Mouse (Mus musculus) hindbrain, embryonic 16.5 days (tissue): ENCODE data around the gene Eif4g3. TPM values are rescaled to one million over a fixed set of nuclear protein-coding genes. Genes with fewer than 3 reads are reported as not detected.
A peak's percentile ranks its signal among the peaks of the same experiment; 100 is the strongest.

ENCODE experiments used
- ATAC-seq: fragments of 200-750 bp; cut with Nextera tagmentation; 2 replicates; pipeline ENCODE4 v1.8.0; 2017; ENCODE audit warnings: moderate TSS enrichment, moderate library complexity
- H3K27ac ChIP-seq: fragments of 300-500 bp; sonication (generic); 2 replicates; pipeline ENCODE4 v1.5.1; 2014; ENCODE audit warnings: low read depth, mild to moderate bottlenecking, control low read depth, low read length, moderate library complexity
- H3K27me3 ChIP-seq: fragments of 300-500 bp; sonication (generic); replicated peaks from 2 replicates; pipeline ENCODE4 v1.6.1; 2014; ENCODE audit warnings: low read length; ENCODE audit not compliant: control insufficient read depth, insufficient read depth
- H3K36me3 ChIP-seq: fragments of 300-500 bp; sonication (generic); 2 replicates; pipeline ENCODE4 v1.6.1; 2014; ENCODE audit warnings: mild to moderate bottlenecking, low read length, moderate library complexity, mixed read lengths; ENCODE audit not compliant: control insufficient read depth, insufficient read depth
- H3K4me1 ChIP-seq: fragments of 300-500 bp; sonication (generic); 2 replicates; pipeline ENCODE4 v1.6.1; 2014; ENCODE audit warnings: low read depth, low read length; ENCODE audit not compliant: control insufficient read depth, insufficient read depth
- H3K4me2 ChIP-seq: fragments of 300-500 bp; sonication (generic); 2 replicates; pipeline ENCODE4 v1.6.1; 2014; ENCODE audit warnings: mild to moderate bottlenecking, low read length, control low read depth, moderate library complexity
- H3K4me3 ChIP-seq: fragments of 300-500 bp; sonication (generic); 2 replicates; pipeline ENCODE4 v1.5.1; 2014; ENCODE audit warnings: mild to moderate bottlenecking, low read length, control low read depth, moderate library complexity
- H3K9ac ChIP-seq: fragments of 300-500 bp; sonication (generic); 2 replicates; pipeline ENCODE4 v1.6.1; 2014; ENCODE audit warnings: low read depth, mild to moderate bottlenecking, control low read depth, low read length, moderate library complexity
- H3K9me3 ChIP-seq: fragments of 300-500 bp; sonication (generic); 2 replicates; pipeline ENCODE4 v1.6.1; 2014; ENCODE audit warnings: mild to moderate bottlenecking, low read length, moderate library complexity; ENCODE audit not compliant: control insufficient read depth
- WGBS: fragments of 180-500 bp; shearing (Covaris S2); extraction: QIAGEN DNeasy Blood & Tissue Kit; methylation state at CpG from one replicate; pipeline ENCODE4 v1.1.7; 2014; 5-methylcytosine and 5-hydroxymethylcytosine counted together
- polyA plus RNA-seq: library from polyadenylated mRNA; unstranded; fragments of >200 nt; fragmentation: Nextera tagmentation; extraction: Ambion mirVana; gene quantifications from 2 replicates; pipeline ENCODE4 v1.2.1, GENCODE M21; 2015

The Eif4g3 gene
- polyA plus RNA-seq, 1 experiment from 2014 or later: 43.2 TPM

DNA sequence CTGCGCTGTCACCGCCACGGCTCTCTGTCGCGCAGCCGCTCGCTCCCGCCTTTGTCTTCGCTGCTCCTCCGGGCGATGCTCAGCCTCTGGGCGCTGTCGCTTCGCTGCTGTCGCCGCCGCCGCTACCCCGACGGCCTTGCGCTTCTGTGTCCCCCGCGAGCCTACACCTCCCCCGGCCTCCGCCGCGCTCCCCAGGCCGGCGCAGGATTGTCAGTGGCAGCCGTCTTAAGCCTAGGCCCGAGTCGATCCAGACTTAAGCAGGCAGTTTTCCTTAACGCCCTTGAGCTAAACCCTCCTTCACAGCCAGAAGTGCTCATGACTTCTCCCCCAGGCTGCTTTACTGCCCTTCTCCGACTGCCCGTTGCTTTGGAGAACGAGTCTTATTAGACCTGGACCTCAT lies 224.6 kb downstream of the Eif4g3 start:
- peak overlapping the region; percentile 91 for H3K27ac ChIP-seq
- no peaks in the 10 kb centered on the region for H3K9me3 ChIP-seq
- no peaks in the 10 kb centered on the region for H3K27me3 ChIP-seq
- peak overlapping the region; percentile 95 for H3K9ac ChIP-seq
- H3K4me2 ChIP-seq: peak overlapping the region; percentile 76
- no peaks in the 10 kb centered on the region for H3K36me3 ChIP-seq
- H3K4me1 ChIP-seq: peaks cover 22% of the 10 kb centered on the region
- WGBS: under 1% methylated on average over 36 of the region's 36 CpGs
- ATAC-seq: no peak
- H3K4me3 ChIP-seq: peak overlapping the region; percentile 68

DNA sequence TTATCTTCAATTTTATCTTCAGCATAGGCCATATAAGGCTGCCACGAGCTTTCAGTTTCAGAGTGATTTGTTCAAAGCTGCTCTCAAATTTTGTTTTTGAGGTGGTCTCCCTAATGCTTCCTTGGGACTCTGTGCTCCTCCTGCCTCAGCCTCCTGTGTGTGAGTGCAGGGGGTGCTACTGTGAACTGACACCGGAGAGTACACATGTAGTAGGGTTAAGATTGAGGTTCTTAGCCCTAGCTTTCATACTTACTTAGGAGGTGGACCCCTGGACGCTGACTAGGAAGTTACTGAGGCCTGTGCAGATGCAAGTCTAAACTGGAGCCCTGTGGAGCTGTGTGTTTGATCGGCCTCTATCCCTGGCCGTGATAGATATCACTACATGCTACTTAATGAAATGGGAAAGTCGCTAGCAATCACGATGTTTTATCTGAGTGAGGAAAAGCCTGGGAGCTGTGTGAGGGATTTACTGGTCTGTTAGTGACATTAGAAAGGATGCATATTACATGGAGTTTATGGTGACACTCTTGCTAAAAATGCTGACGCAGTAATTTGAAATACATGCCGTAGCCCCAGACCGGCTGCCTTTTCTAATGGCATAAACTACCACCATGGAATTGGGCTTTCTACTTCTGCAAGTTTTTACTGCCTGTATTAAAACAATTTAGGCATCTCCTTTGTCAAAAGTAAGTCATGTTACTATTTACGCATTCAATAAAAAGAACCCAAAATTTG lies 225.3 kb downstream of the Eif4g3 start:
- Histone ChIP-seq H3K9me3 (no peaks in the 10 kb centered on the region), H3K4me1 (peaks cover 22% of the 10 kb centered on the region), H3K9ac (peak overlapping the region; percentile 95), H3K27ac (no peak overlapping the region), H3K27me3 (no peaks in the 10 kb centered on the region), H3K36me3 (peaks cover 5% of the 10 kb centered on the region; the same call in 1 of the 2 replicates), H3K4me2 (peak overlapping the region; percentile 76), H3K4me3 (peak overlapping the region; percentile 68)
- no peak for ATAC-seq
- WGBS: 81% methylated on average over 11 of the region's 11 CpGs

DNA sequence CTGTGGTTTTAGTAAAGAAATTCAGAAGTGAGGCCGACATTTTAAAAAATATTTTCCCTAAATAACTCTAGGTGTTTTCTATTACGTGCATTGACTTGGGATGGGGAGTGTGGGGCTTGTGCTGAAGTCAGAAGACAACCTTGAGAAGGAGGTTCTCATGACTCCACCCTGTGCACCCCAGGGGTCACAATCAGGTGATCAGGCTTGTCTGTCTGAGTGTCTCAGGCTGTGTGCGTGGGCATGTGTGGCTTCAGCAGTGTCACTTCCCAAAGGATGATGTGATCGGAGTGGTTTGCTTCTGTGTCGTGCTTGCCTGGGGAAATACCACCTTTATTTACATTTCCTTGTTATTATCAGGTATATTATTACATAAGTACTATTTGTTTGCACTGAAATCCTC lies 226.5 kb downstream of the Eif4g3 start:
- WGBS: 89% methylated on average over 5 of the region's 5 CpGs
- Histone ChIP-seq H3K4me2 (no peak overlapping the region), H3K9ac (no peak overlapping the region), H3K36me3 (peaks cover 14% of the 10 kb centered on the region), H3K4me3 (no peak overlapping the region), H3K9me3 (no peaks in the 10 kb centered on the region), H3K4me1 (peaks cover 22% of the 10 kb centered on the region), H3K27ac (no peak overlapping the region), H3K27me3 (no peaks in the 10 kb centered on the region)
- ATAC-seq: no peak

DNA sequence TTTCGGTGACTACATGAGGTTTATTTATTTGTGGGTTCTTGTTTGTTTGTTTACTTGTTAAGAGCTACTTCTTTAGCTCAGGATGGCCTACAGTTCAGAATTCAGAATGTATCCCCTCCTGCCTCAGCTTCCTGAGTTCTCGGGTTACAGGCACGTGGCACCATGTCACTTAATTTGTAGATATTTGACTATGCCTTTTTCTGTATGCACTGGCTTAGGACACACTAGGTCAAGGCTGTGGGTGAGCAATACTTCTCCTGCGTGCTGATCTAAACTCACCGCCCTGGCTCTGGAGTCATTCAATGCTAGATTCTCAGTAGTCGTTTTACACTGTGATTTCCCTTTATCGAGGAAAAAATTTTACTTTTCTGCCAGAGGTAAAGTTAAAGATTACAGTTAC lies 227.9 kb downstream of the Eif4g3 start:
- 85% methylated on average over 7 of the region's 7 CpGs for WGBS
- Histone ChIP-seq H3K9ac (no peak overlapping the region), H3K4me1 (peaks cover 19% of the 10 kb centered on the region), H3K4me3 (no peak overlapping the region), H3K36me3 (peaks cover 19% of the 10 kb centered on the region), H3K9me3 (no peaks in the 10 kb centered on the region), H3K4me2 (no peak overlapping the region), H3K27me3 (no peaks in the 10 kb centered on the region), H3K27ac (no peak overlapping the region)
- no peak for ATAC-seq

DNA sequence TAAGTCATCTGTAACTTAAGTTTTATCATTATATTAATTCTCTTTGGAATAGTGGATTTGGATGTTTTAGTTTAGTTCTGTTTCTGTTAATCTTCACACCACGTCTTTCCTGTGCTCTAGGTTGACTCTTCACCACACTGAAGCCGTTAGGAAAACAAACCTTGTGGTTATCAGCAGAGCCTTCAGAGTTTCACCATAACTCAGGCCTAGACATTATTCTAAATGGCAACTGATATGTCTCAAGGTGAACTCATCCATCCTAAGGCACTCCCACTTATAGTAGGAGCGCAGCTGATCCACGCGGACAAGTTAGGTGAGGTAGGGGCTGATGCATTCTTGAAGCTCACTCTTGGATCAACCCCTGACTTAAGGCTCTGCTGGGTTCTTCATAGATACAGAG lies 228.6 kb downstream of the Eif4g3 start:
- Histone ChIP-seq H3K4me2 (no peak overlapping the region), H3K4me3 (no peak overlapping the region), H3K36me3 (peaks cover 23% of the 10 kb centered on the region), H3K27me3 (no peaks in the 10 kb centered on the region), H3K9me3 (no peaks in the 10 kb centered on the region), H3K9ac (no peak overlapping the region), H3K4me1 (peaks cover 19% of the 10 kb centered on the region), H3K27ac (no peak overlapping the region)
- no peak for ATAC-seq
- 92% methylated on average over 5 of the region's 5 CpGs for WGBS

DNA sequence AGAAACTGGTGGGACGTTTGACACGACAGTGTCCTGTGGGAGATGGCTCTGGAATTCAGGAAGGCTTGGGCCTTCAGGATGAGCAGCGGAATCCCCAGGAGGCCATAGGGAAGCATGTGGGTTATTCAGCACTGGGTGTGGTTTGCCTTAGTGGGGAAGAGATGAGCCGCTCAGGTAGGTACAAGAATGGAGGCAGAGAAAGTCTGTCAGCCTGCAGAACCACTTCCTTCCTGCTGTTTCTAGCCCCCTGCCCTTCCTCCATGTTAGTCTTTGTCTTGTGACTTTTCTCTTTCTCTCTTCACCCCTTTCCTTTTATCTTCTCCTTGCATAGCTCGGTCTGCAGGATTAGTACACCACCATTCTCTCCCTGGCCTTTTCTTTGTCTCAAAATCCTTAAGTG lies 229.6 kb downstream of the Eif4g3 start:
- no peak overlapping the region for H3K4me3 ChIP-seq
- 87% methylated on average over 5 of the region's 5 CpGs for WGBS
- no peak overlapping the region for H3K27ac ChIP-seq
- no peak overlapping the region for H3K4me2 ChIP-seq
- H3K4me1 ChIP-seq: peaks cover 19% of the 10 kb centered on the region
- no peak overlapping the region for H3K9ac ChIP-seq
- no peaks in the 10 kb centered on the region for H3K27me3 ChIP-seq
- H3K9me3 ChIP-seq: no peaks in the 10 kb centered on the region
- peaks cover 28% of the 10 kb centered on the region for H3K36me3 ChIP-seq
- ATAC-seq: no peak

DNA sequence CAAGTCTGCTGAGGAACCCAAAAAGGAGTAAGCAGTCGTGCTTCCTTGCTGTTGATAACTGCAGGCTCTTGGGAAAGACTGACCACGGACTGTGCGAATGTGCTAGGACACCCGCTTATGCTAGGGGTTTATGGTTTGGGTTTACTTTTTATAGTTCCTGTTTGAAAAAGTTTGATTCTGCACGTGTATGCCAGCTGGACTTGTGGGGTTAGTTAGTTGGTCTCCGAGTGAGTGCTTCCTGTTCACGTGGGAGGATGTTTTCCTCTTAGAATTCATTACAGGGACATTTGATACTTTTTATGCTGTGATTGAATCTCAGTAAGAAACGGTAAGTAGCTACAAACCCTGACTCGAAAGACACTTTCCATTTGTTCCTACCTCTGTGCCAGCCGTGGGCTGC lies 230.8 kb downstream of the Eif4g3 start:
- WGBS: 89% methylated on average over 10 of the region's 10 CpGs
- Histone ChIP-seq H3K36me3 (peaks cover 36% of the 10 kb centered on the region), H3K9me3 (no peaks in the 10 kb centered on the region), H3K4me1 (peaks cover 11% of the 10 kb centered on the region), H3K9ac (no peak overlapping the region), H3K4me2 (no peak overlapping the region), H3K27ac (no peak overlapping the region), H3K4me3 (no peak overlapping the region), H3K27me3 (no peaks in the 10 kb centered on the region)
- no peak for ATAC-seq

DNA sequence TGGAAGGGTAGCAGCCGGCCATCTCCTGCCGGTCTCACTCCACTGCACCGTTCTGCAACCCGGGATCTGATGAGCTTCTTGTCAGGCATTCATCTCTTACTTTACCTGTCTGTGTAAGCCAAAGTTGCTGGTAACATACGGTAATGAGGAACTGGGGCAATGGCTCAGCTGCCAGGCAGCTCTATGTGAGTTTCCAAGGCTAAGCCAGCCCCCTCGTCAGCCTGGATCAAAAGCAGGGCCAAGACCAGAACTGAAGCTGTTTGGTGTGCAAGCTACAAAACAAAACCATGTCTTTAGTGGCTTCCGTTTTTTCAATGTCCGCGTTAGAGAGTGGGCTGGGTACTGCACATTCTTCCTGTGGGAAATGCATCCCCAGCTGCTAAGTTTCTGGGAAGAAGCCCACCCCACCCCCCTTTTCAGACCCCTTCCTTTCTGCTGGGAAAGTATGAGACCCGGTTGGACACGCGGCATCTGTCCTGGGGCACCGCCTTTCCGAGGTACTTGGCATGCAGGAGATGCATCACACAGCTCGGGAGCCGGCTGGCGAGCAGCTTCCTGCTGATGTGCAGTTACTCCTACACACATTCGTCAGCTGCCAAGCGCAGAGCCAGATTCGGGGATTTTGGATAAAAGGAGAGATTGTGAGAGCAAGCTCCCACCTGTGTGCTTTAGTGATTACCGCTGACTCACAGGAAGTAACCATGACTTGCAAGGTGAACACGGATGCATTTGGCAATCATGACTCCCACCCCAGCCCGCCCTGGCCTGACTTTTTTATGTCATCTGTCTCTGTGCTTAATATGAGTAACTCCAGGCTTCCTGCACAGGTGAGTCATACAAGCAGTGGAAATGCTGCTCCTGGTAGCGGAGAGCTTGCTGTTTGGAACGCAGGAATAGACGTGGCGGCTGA lies 254.2 kb downstream of the Eif4g3 start:
- no peaks in the 10 kb centered on the region for H3K27me3 ChIP-seq
- H3K9ac ChIP-seq: no peak overlapping the region
- peaks cover 19% of the 10 kb centered on the region for H3K36me3 ChIP-seq
- H3K4me1 ChIP-seq: peaks cover 18% of the 10 kb centered on the region
- 56% methylated on average over 27 of the region's 27 CpGs for WGBS
- H3K9me3 ChIP-seq: no peaks in the 10 kb centered on the region
- ATAC-seq: no peak
- H3K4me3 ChIP-seq: no peak overlapping the region
- H3K4me2 ChIP-seq: no peak overlapping the region
- no peak overlapping the region for H3K27ac ChIP-seq
